Mouse (Mus musculus) heart, postnatal 36 days (tissue): ENCODE measurements around the gene Gm21915. TPM values are rescaled to one million over a fixed set of nuclear protein-coding genes. Genes with fewer than 3 reads are reported as not detected.

Experiments used
- DNase-seq, 2 experiments: peaks; one replicate each; pipeline ENCODE4 v3.0.0; 2021 to 2022
- intact Hi-C: fragments of 180-260 bp; cut with DNase I; formaldehyde crosslinking; loops from one replicate; pipeline ENCODE4 v1.15.1; 2025
- total RNA-seq, 2 experiments: library from RNA; stranded (reverse); gene quantifications; 2 replicates each; pipeline ENCODE4 v1.2.3; 2021

The Gm21915 gene
- total RNA-seq, 2 experiments from 2014 or later = not detected

DNA sequence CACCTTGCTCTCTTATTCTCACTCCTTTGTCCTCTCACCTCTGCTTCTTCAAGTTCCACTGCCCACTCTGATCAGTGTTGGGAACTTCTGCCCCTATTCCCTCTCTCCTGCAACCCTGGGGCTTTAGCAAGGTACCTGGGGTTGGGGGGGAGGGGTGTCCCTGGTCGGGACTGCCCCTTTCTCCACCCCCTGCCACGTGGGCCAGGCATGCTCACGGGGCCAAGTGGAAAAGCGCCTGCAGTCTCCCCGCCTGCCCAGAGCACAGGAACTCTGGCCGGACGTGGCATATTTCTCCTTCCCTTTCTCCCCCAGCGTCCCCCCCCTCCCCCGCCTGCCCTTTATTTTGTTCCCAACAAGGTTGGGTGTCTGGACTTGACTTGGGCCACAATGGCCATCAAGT, 17.7 kb upstream of the Gm21915 start:
- intact Hi-C loops = no loop called here
- no peak for DNase-seq

GRCm38 (mm10) chr9:40666190-40666803, 4.1 kb upstream of the Gm21915 start:
- DNase-seq = no peak
- intact Hi-C loops = no loop called here

DNA sequence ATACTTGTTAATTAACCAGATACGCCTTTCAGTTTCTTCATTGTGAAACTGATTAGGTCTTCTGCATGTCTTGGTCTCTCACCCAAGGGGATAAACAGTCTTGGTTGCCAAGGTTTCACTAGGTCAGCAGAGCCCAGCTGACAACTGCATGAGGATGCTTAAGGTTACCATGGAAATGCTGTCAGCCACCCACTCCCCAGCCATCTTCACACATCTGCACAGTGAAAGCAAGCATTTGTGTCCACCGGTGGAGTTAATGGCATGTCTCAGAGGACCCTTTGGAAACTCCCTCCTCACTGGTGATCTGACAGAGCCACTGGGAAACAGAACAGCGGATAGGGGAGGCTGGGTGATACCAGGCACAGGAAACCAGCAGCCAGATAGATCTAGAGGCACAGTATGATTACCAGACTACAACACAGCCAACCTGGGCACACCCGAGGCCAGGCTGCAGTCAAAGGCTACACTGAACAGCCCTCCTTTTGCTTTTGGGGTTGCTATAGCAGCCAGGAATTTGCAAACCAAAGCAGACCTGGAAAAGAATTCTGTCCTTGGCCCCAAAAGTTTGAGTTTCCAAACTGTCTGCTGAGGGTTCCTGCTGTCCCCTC, 1.0 kb downstream of the Gm21915 start:
- DNase-seq = no peak
- intact Hi-C loops = no loop called here

- intact Hi-C loops = no loop called here
- peak in 1 of 2 experiments; percentile 17 for DNase-seq
Observed at GRCm38 (mm10) chr9:40675203-40675958, 5.0 kb downstream of the Gm21915 start.

DNA sequence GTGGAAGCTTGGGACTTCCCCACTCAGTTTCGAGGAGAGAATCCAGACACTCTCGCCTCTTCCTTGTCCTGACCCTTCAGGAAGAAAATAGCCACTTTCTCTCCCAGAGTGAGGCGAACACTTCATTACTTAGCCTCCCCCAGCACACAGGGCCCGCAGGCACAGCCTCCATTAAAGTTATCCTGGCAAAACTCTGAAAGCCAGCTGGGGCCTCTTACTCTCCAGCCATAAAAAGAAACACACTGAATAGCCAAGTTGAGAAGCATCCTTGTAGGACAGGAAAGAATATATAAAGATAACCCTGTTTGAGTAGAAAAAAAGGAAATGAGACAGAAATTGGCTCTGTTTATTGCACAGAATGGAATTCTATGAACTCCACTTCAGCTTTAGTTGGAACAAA, 8.2 kb downstream of the Gm21915 start:
- DNase-seq = no peak
- intact Hi-C loops = no loop called here

GRCm38 (mm10) chr9:40685801-40686420, 15.5 kb downstream of the Gm21915 start, which contains the start of gene Clmp:
Clmp (plus strand) TSS chr9:40685962.
- DNase-seq = peak in 1 of 2 experiments; percentile 24
- intact Hi-C loops = no loop called here

DNA sequence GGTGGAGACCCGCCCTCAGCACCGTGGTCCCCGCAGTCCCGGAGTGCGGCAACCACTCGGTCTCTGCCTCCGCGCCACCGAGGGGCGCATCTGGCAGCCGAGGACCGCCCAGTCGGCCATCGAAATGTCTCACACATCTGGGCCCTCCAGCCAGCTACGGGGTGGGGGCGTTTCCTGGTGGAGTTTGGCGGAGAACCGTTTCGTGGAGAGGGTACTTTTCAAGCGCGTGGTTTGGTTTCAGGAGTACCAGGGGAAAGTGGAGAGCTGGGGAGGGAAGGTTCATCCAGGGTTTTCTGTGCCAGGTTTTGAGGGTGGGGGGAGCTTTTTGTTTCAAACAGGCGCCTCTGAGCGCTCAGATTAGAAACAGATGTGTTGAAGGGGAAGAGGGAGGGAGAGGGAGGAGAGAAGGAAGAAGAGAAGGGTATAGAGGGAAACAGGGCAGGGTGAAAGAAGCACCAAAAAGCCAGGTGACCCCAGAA, 16.0 kb downstream of the Gm21915 start:
- DNase-seq = peak in 1 of 2 experiments; percentile 47
- intact Hi-C loops = no loop called here

DNA sequence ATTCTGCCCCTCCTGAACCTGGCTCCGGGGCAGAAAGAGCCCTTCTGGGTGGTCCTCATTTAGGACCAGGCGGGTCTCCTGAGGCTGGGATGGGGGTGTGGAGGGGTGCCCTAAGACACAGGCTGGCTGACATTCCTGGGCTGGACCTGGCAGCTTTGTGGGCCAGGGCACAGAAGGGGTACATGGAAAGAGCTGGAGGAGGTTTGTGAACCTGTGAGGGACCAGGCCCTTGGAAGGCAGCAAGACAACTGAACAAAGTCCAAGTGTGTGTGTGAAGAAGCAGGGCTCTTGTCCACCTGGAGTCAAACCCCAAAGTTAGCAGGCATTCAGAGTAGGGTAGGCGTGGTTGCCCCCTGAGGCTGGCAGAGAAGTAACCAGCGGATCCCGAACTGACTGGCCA, 16.6 kb downstream of the Gm21915 start:
- DNase-seq = no peak
- intact Hi-C loops = no loop called here

DNA sequence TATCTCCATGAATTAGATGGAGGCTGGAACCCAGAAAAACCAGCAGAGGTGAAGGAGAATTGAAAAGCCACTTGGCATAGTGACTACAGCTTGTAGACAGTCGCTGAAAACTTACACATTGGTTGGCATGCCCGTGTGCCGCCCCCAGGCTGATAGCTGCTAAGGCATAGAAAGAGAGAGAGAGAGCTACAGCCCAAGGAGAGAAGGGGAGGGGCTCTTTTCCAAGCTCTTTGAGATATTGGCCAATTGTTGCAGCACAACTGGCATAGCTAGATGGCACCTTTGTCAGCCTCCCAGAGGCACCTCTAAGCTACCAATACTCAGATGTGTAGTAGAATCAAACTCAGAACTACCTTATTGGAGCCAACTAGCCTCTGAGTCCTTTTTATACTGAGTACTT, 17.1 kb downstream of the Gm21915 start:
- intact Hi-C loops = no loop called here
- DNase-seq = no peak

- no peak for DNase-seq
- intact Hi-C loops = no loop called here
Observed at GRCm38 (mm10) chr9:40690511-40690910, 20.1 kb downstream of the Gm21915 start.

DNA sequence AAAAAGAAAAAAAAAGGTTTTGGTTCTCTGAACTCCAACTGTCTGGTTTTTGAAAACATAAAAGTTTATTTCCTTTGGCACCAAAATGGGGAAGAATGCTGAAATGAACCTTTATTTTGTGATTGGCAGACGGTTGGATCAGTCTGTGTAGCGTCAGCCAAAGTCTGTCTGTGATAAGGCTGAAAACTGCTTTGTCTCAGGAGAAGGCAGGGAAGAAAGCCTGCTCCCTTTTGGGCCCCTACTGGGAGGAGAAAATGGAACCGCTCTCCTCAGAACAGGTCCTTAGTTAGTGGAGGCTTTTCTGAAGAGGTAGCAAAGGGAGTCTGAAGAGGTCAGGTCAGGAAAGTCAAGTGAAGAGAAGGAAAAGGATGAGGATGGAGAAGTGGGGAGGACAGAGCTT, 22.6 kb downstream of the Gm21915 start:
- no peak for DNase-seq
- intact Hi-C loops = no loop called here

DNA sequence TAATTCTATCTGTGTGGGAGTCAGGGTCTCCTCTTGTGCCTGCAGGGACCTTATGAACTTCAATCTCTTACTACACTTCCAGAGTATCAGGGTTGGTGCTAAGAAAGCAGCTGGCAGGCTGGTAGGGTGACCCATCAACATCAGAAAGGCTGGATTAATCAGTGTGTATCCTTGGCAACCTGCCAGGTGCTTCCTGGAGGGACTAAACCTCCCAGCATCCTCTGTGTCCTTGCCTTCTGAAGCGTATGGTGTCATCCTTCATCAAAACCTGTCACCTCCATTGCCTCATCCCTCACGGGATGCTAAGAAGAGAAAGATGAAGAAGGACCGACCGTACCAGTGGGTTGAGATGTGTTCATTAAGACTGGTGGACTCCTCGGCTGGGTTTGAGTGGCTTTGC, 23.4 kb downstream of the Gm21915 start:
- intact Hi-C loops = no loop called here
- DNase-seq = no peak

GRCm38 (mm10) chr9:40694284-40694683, 23.9 kb downstream of the Gm21915 start:
- no peak for DNase-seq
- intact Hi-C loops = no loop called here

- no peak for DNase-seq
Observed at GRCm38 (mm10) chr9:40696086-40696485, 25.7 kb downstream of the Gm21915 start.

DNA sequence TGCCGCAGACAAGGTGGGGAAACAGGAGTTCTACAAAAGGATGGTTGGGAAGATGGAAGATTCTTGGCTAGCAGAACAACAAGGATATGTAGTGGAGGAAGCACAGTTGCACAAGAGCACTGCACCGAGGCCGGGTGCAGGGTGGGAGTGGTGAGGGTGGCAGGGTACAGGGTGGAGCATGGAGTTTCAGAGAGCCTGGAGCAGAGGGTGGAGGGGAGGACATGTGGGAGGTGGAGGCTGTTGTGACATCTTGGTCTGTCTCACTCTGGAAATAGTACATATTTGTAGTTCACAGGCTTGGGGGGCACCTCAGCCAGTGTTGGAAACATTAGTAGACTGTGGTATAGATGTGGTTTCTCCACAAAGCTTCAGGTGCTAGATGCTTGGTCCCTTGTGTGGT, 28.8 kb downstream of the Gm21915 start:
- intact Hi-C loops = no loop called here
- DNase-seq = no peak

More at GRCm38 (mm10) chr9:40696086-40696485, 25.7 kb downstream of the Gm21915 start:
- intact Hi-C loops = no loop called here

GRCm38 (mm10) chr9:40700253-40700652, 29.8 kb downstream of the Gm21915 start:
- intact Hi-C loops = no loop called here

GRCm38 (mm10) chr9:40704364-40705276, 34.2 kb downstream of the Gm21915 start:
- intact Hi-C loops = no loop called here
- no peak for DNase-seq

More at GRCm38 (mm10) chr9:40700253-40700652, 29.8 kb downstream of the Gm21915 start:
- no peak for DNase-seq

DNA sequence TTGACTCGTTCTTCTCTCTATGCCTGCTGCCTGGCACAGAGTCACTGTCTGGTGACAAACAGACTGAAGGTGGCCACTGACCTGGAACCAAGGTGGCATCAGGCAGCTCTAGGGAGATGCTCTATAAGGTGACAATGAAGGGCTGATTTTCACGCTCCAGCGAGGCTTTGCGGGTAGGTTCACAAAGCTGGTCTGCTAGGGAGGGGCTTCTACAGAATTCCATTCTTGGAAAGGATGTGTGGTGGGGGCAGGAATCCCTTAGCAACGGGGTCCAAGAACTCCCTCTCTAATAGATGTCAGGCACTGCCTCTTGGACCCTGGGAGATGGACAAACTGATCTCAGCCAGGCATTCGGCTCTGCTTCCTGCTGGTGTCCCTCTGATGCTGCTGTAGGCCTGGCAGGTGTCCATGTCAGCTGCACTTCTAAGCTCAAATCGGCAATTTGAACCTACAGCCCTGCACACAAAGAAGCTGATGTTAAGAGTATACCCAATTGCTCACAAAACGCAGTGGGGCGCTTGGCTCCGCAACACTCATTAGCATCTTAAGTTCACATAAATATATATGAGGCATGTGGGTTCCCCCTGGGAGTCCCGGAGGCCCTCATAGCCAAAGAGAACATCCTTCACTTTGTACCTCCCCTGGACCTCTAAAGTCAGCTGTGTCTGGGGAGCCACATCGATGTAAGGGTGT, 38.2 kb downstream of the Gm21915 start:
- intact Hi-C loops = no loop called here
- DNase-seq = no peak

DNA sequence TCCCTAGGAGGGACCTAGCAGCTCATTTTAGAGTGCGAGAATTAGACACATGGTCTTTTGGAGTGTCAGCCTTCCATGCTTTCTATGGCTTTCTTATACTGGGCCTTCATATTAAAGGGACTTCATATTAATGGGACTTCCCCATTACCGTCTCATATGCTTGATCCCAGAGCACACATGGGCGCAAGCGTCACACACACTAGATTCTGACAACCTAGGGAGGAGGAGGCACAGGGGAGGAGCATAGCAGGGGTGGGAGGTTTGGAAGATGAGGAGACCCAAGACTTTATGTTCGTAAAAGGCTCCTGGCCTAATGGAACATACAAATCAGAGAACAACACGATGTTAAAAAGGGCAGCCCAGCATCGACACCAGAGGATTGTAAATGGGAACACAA, 38.7 kb downstream of the Gm21915 start:
- DNase-seq = no peak
- intact Hi-C loops = no loop called here

DNA sequence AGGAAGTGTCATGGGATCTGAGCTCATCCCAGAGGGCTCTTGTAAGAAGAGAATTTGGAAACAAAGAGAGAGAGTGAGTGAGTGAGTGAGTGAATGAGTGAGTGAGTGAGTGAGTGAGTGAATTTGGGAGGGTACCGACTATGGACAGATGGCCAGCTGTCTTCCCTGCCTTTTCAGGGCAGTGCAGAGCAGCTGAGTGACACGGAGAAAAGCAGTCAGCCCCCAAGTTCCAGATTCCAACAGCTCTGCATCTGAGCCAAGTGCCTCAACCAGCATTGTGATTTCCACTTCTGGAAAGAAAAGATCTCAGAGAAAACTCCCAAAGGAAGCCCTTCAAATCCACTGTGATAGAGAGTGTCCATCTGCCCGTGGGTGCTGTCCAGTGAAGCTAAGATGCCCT, 39.2 kb downstream of the Gm21915 start:
- intact Hi-C loops = no loop called here
- DNase-seq = no peak
